Mouse (Mus musculus): ENCODE data around the gene Ppif. TPM values are rescaled to one million over a fixed set of nuclear protein-coding genes. Genes with fewer than 3 reads are reported as not detected.
A peak's percentile ranks its signal among the peaks of the same experiment; 100 is the strongest.

Gene Ppif
- polyA plus RNA-seq, 1 experiment from 2014 or later: 50.9 TPM

DNA sequence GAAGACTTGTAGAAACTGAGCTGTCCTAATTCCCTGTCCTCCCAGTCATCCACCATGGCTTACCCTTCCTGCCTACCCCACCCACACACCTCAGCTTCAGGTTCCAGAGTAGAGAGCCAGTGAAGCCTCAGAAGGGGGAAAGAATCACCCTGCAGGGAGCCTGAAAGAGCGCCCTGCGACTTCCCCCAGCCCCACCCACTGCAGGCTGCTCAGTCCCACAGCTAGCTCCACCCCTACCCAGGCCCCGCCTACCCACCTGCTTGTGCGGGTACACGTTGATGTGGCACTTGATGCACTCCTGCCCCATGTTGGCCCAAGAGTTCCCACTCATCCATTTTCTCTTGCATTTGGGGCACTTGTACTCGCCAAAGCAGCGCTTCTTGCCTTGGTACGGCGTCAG, 25.4 kb downstream of the Ppif start:
- Histone ChIP-seq H3K4me2 (ENCODE audit: low read depth, severe bottlenecking) (no peak overlapping the region), H3K4me1 (ENCODE audit: control insufficient read depth, insufficient read depth, low read length) (peaks cover 34% of the 10 kb centered on the region), H3K9ac (ENCODE audit: low read length) (no peak overlapping the region), H3K27me3 (ENCODE audit: control insufficient read depth, insufficient read depth, low read length) (no peaks in the 10 kb centered on the region), H3K36me3 (ENCODE audit: control insufficient read depth, insufficient read depth, low read length) (no peaks in the 10 kb centered on the region), H3K4me3 (ENCODE audit: low read depth, low read length) (no peak overlapping the region), H3K27ac (replicated peaks; ENCODE audit: low read depth, low read length) (0 out of 2 replicates have a peak overlapping the region, but pooled peaks have one; percentile 39), H3K9me3 (ENCODE audit: control insufficient read depth, low read length) (no peaks in the 10 kb centered on the region)
- 54% methylated on average over 9 of the region's 9 CpGs for WGBS
- ATAC-seq (ENCODE audit: insufficient number of reproducible peaks, low FRiP score, low TSS enrichment, low read depth) (no peak), DNase-seq (ENCODE audit: low spot score) (no peak)

DNA sequence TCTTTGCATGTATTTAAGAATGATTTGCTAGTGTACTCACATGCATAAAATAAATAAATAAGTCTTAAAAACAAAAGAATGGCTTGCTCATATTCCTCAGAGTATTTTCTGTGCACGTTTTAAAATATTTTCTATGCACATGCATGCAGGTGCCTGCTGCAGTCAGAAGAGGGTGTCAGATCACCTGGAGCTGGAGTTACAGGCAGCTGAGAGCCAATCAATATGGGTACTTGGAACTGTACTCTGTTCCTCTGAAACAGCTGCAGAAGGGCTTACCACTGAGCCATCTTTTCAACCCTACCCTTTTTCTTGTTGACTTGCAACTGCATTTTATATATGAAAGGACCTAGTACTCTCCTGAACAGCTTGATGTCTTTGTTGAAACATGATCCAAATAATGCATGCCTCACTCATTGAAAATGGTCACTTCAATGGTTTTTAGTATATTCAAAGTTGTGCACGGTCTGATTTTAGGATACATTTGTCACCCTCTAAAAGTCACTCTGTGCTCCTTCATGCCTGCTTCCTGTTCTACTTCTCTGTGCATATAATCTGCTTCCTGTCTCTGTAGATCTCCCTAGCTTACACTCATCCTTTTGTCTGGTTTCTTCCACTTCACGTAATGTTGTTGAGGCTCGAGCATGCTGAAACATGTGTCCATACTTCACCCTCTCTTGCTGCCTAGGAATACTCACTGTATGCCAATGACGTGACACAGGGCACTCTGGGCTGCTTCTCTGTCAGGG, 27.2 kb downstream of the Ppif start:
- 82% methylated on average over 5 of the region's 5 CpGs for WGBS
- ATAC-seq (ENCODE audit: insufficient number of reproducible peaks, low FRiP score, low TSS enrichment, low read depth) (no peak), DNase-seq (ENCODE audit: low spot score) (no peak)
- Histone ChIP-seq H3K27me3 (ENCODE audit: control insufficient read depth, insufficient read depth, low read length) (no peaks in the 10 kb centered on the region), H3K4me3 (ENCODE audit: low read depth, low read length) (no peak overlapping the region), H3K4me2 (ENCODE audit: low read depth, severe bottlenecking) (no peak overlapping the region), H3K9me3 (ENCODE audit: control insufficient read depth, low read length) (no peaks in the 10 kb centered on the region), H3K4me1 (ENCODE audit: control insufficient read depth, insufficient read depth, low read length) (peaks cover 52% of the 10 kb centered on the region), H3K27ac (replicated peaks; ENCODE audit: low read depth, low read length) (no peak overlapping the region), H3K9ac (ENCODE audit: low read length) (no peak overlapping the region), H3K36me3 (ENCODE audit: control insufficient read depth, insufficient read depth, low read length) (no peaks in the 10 kb centered on the region)

GRCm38 (mm10) chr14:25725032-25725497, 31.1 kb downstream of the Ppif start:
- no peaks in the 10 kb centered on the region for H3K27me3 ChIP-seq (ENCODE audit: control insufficient read depth, insufficient read depth, low read length)
- no peak overlapping the region for H3K9ac ChIP-seq (ENCODE audit: low read length)
- DNase-seq (ENCODE audit: low spot score) (no peak), ATAC-seq (ENCODE audit: insufficient number of reproducible peaks, low FRiP score, low TSS enrichment, low read depth) (no peak)
- H3K4me2 ChIP-seq (ENCODE audit: low read depth, severe bottlenecking): no peak overlapping the region
- no peak overlapping the region for H3K4me3 ChIP-seq (ENCODE audit: low read depth, low read length)
- no peaks in the 10 kb centered on the region for H3K9me3 ChIP-seq (ENCODE audit: control insufficient read depth, low read length)
- H3K36me3 ChIP-seq (ENCODE audit: control insufficient read depth, insufficient read depth, low read length): no peaks in the 10 kb centered on the region
- peak overlapping the region; percentile 56 for H3K27ac ChIP-seq (replicated peaks; ENCODE audit: low read depth, low read length)
- H3K4me1 ChIP-seq (ENCODE audit: control insufficient read depth, insufficient read depth, low read length): peaks cover 36% of the 10 kb centered on the region
- WGBS: 77% methylated on average over 11 of the region's 11 CpGs

DNA sequence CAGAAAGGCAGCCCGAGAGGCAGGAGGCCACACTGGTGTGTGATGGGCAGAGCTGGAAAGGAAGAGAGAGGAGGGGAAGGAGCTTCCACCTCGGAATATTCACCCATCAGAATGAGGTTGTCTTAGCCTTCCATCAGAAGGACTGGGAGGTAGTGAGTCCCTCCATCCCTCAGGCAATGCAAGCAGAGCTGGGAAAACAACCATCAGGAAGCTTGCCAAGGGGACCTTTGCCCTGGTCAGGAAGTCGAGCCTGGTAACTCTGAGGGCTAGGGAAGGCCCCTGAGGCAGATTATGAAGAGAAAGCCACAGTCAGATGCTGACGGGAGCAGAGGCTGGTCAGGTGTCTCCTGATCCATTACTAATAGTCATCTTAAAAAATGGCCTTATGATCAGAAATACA, 31.7 kb downstream of the Ppif start:
- Histone ChIP-seq H3K27ac (replicated peaks; ENCODE audit: low read depth, low read length) (no peak overlapping the region), H3K4me1 (ENCODE audit: control insufficient read depth, insufficient read depth, low read length) (peaks cover 36% of the 10 kb centered on the region), H3K4me3 (ENCODE audit: low read depth, low read length) (no peak overlapping the region), H3K27me3 (ENCODE audit: control insufficient read depth, insufficient read depth, low read length) (no peaks in the 10 kb centered on the region), H3K36me3 (ENCODE audit: control insufficient read depth, insufficient read depth, low read length) (no peaks in the 10 kb centered on the region), H3K9me3 (ENCODE audit: control insufficient read depth, low read length) (no peaks in the 10 kb centered on the region), H3K4me2 (ENCODE audit: low read depth, severe bottlenecking) (no peak overlapping the region), H3K9ac (ENCODE audit: low read length) (no peak overlapping the region)
- no peak for DNase-seq (ENCODE audit: low spot score)
- WGBS: 27% methylated on average over 4 of the region's 4 CpGs
- ATAC-seq (ENCODE audit: insufficient number of reproducible peaks, low FRiP score, low TSS enrichment, low read depth): no peak

DNA sequence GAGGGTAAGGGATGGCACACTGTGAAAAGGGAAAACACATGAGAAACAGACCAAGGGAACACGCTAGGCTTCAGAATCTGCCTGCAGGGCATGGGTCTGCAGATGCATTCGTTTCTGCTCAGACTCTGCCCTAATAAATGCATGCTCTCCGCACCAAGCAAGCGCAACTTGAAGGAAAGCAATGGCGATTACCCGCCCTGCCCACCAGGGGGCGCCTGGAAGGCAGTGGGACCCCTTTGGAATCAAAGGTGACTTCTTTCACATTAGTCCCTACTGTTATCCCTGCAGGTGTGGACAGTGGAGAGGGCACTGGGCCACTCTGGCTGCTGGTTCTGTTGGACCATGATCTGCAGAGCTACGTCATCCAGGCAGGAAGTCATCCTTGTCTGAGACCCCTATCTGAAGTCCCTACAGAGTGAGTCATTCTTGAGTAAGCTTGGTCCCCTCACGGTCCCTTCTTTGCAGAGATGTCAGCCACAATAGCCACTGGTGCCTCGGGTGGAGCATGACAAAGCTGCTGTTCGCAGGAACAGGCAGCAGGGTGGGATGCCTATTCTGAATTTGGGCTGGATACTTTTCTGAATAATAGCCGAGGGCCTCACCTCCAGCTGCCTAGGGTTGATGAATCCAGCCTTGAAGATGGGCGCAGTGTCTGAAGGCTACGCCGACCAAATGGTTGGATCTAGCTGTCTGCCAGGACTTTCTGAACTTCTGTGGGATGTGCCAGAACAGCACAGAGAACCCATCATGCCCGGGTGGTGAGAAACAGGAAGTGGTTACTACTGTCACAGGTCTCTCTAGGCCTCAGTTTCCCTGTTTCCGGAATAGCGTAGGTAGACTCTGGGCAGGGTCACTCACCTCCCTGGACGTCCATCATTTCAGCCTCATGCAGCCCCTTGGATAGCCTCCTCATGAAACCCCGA, 32.5 kb downstream of the Ppif start:
- Histone ChIP-seq H3K4me3 (ENCODE audit: low read depth, low read length) (no peak overlapping the region), H3K27ac (replicated peaks; ENCODE audit: low read depth, low read length) (no peak overlapping the region), H3K9me3 (ENCODE audit: control insufficient read depth, low read length) (no peaks in the 10 kb centered on the region), H3K9ac (ENCODE audit: low read length) (no peak overlapping the region), H3K4me1 (ENCODE audit: control insufficient read depth, insufficient read depth, low read length) (peaks cover 36% of the 10 kb centered on the region), H3K27me3 (ENCODE audit: control insufficient read depth, insufficient read depth, low read length) (no peaks in the 10 kb centered on the region), H3K4me2 (ENCODE audit: low read depth, severe bottlenecking) (no peak overlapping the region), H3K36me3 (ENCODE audit: control insufficient read depth, insufficient read depth, low read length) (no peaks in the 10 kb centered on the region)
- 0 out of 2 replicates have a peak, but pooled peaks have one; percentile 31 for ATAC-seq (ENCODE audit: insufficient number of reproducible peaks, low FRiP score, low TSS enrichment, low read depth)
- peak; percentile 86 for DNase-seq (ENCODE audit: low spot score)
- 46% methylated on average over 20 of the region's 20 CpGs for WGBS

DNA sequence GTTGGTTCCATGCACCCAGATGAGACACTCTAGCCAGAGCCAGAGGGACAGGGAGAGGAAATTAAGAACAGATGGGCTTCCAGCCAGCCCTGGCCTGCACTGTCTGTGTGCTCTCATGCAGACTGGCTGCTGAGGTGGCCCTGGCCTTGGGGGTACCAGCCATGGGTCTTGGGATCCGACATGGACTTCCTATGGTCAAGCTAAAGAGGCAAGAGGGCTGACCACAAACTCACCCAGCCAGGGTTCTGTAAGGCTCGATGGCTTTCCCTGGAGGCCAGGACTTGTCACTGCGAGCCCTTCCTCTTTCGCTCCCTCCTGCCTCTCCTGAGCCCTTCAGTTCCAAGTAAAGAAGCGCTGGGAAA, 33.2 kb downstream of the Ppif start:
- H3K36me3 ChIP-seq (ENCODE audit: control insufficient read depth, insufficient read depth, low read length): no peaks in the 10 kb centered on the region
- no peak overlapping the region for H3K4me3 ChIP-seq (ENCODE audit: low read depth, low read length)
- peak overlapping the region; percentile 61; the same call in 1 of the 2 replicates for H3K27ac ChIP-seq (replicated peaks; ENCODE audit: low read depth, low read length)
- DNase-seq (ENCODE audit: low spot score): no peak
- ATAC-seq (ENCODE audit: insufficient number of reproducible peaks, low FRiP score, low TSS enrichment, low read depth): 0 out of 2 replicates have a peak, but pooled peaks have one; percentile 35
- H3K9ac ChIP-seq (ENCODE audit: low read length): 0 out of 2 replicates have a peak overlapping the region, but pooled peaks have one; percentile 35
- H3K4me1 ChIP-seq (ENCODE audit: control insufficient read depth, insufficient read depth, low read length): peaks cover 36% of the 10 kb centered on the region
- H3K27me3 ChIP-seq (ENCODE audit: control insufficient read depth, insufficient read depth, low read length): no peaks in the 10 kb centered on the region
- WGBS: 45% methylated on average over 5 of the region's 5 CpGs
- no peak overlapping the region for H3K4me2 ChIP-seq (ENCODE audit: low read depth, severe bottlenecking)
- H3K9me3 ChIP-seq (ENCODE audit: control insufficient read depth, low read length): no peaks in the 10 kb centered on the region

GRCm38 (mm10) chr14:25734736-25735716, 41.1 kb downstream of the Ppif start:
- Histone ChIP-seq H3K27me3 (ENCODE audit: control insufficient read depth, insufficient read depth, low read length) (0 out of 2 replicates have a peak, but pooled peaks cover 2% of the 10 kb centered on the region), H3K36me3 (ENCODE audit: control insufficient read depth, insufficient read depth, low read length) (no peaks in the 10 kb centered on the region), H3K4me3 (ENCODE audit: low read depth, low read length) (no peak overlapping the region), H3K4me1 (ENCODE audit: control insufficient read depth, insufficient read depth, low read length) (peaks cover 45% of the 10 kb centered on the region), H3K9me3 (ENCODE audit: control insufficient read depth, low read length) (no peaks in the 10 kb centered on the region), H3K4me2 (ENCODE audit: low read depth, severe bottlenecking) (peak overlapping the region; percentile 21; the same call in 1 of the 2 replicates), H3K27ac (replicated peaks; ENCODE audit: low read depth, low read length) (peak overlapping the region; percentile 66), H3K9ac (ENCODE audit: low read length) (peak overlapping the region; percentile 44)
- ATAC-seq (ENCODE audit: insufficient number of reproducible peaks, low FRiP score, low TSS enrichment, low read depth): 0 out of 2 replicates have a peak, but pooled peaks have one; percentile 36
- no peak for DNase-seq (ENCODE audit: low spot score)
- WGBS: 39% methylated on average over 17 of the region's 17 CpGs
